Mouse (Mus musculus): Measurements from ENCODE around the gene Fam3c. TPM values are rescaled to one million over a fixed set of nuclear protein-coding genes. Genes with fewer than 3 reads are reported as not detected.

The Fam3c gene
- polyA plus RNA-seq, 1 experiment: 3.9 TPM

- TF ChIP-seq POLR2A (IDR thresholded peaks at IDR 0.05; ENCODE audit: control insufficient read depth, extremely low read depth, insufficient read depth, low read length, poor library complexity) (no peak), CTCF (IDR thresholded peaks at IDR 0.05; ENCODE audit: borderline replicate concordance, control insufficient read depth, extremely low read depth, insufficient read depth, low read length, poor library complexity) (no peak)
- H3K27me3 ChIP-seq (ENCODE audit: control insufficient read depth, insufficient read depth, low read length): no peaks in the 10 kb centered on the region; the same call in 1 of the 2 replicates
- H3K36me3 ChIP-seq (ENCODE audit: control insufficient read depth, insufficient read depth, low read length): no peaks in the 10 kb centered on the region
- 91% methylated on average over 8 of the region's 8 CpGs for WGBS
- H3K4me3 ChIP-seq (ENCODE audit: control insufficient read depth, insufficient read depth, low read length): no peak overlapping the region
- no peak for DNase-seq
- H3K27ac ChIP-seq (ENCODE audit: control insufficient read depth, insufficient read depth, low read length): no peak overlapping the region
- H3K4me1 ChIP-seq (replicated peaks; ENCODE audit: control insufficient read depth, insufficient read depth, low read length): no peaks in the 10 kb centered on the region
Measured at GRCm38 (mm10) chr6:22290790-22291189, 65.3 kb downstream of the Fam3c start.

- Histone ChIP-seq H3K4me1 (replicated peaks; ENCODE audit: control insufficient read depth, insufficient read depth, low read length) (no peaks in the 10 kb centered on the region), H3K27ac (ENCODE audit: control insufficient read depth, insufficient read depth, low read length) (no peak overlapping the region), H3K36me3 (ENCODE audit: control insufficient read depth, insufficient read depth, low read length) (no peaks in the 10 kb centered on the region), H3K27me3 (ENCODE audit: control insufficient read depth, insufficient read depth, low read length) (no peaks in the 10 kb centered on the region; the same call in 1 of the 2 replicates), H3K4me3 (ENCODE audit: control insufficient read depth, insufficient read depth, low read length) (no peak overlapping the region)
- no peak for DNase-seq
- 11% methylated on average over 21 of the region's 21 CpGs for WGBS
- TF ChIP-seq POLR2A (IDR thresholded peaks at IDR 0.05; ENCODE audit: control insufficient read depth, extremely low read depth, insufficient read depth, low read length, poor library complexity) (no peak), CTCF (IDR thresholded peaks at IDR 0.05; ENCODE audit: borderline replicate concordance, control insufficient read depth, extremely low read depth, insufficient read depth, low read length, poor library complexity) (no peak)
Measured at GRCm38 (mm10) chr6:22289461-22290021, 66.5 kb downstream of the Fam3c start.

DNA sequence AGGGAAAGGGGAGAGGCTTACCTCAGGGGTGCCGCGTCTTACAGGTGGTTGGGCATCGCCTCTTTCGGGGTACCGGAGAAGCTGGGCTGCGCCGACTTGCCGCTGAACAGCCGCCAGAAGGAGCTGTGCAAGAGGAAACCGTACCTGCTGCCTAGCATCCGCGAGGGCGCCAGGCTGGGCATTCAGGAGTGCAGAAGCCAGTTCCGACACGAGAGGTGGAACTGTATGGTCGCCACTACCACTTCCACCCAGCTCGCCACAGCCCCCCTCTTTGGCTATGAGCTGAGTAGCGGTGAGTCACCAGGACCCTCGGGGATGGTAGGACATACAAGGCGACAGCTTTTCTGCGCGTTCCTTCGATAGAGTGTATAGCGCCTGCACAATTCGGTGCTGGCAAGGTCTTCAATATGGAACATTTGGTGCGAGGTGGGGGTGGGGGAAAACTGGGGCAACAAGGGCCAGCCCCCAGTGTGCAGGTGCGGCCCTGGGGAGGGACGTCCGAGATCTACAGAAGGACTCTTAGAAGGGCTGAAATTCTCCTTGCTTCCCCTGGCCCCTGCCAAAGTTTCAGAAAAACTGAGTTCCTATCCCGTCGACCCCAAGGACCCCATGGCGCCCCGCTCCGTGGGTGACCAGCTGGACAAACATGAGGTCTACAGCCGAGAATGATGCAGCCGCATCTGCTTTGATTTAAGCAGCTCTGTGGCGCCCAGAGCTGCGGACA is 67.1 kb downstream of the Fam3c start:
- Histone ChIP-seq H3K4me3 (ENCODE audit: control insufficient read depth, insufficient read depth, low read length) (no peak overlapping the region), H3K4me1 (replicated peaks; ENCODE audit: control insufficient read depth, insufficient read depth, low read length) (no peaks in the 10 kb centered on the region), H3K36me3 (ENCODE audit: control insufficient read depth, insufficient read depth, low read length) (no peaks in the 10 kb centered on the region), H3K27me3 (ENCODE audit: control insufficient read depth, insufficient read depth, low read length) (no peaks in the 10 kb centered on the region; the same call in 1 of the 2 replicates), H3K27ac (ENCODE audit: control insufficient read depth, insufficient read depth, low read length) (no peak overlapping the region)
- TF ChIP-seq POLR2A (IDR thresholded peaks at IDR 0.05; ENCODE audit: control insufficient read depth, extremely low read depth, insufficient read depth, low read length, poor library complexity): no peak
- TF ChIP-seq CTCF (IDR thresholded peaks at IDR 0.05; ENCODE audit: borderline replicate concordance, control insufficient read depth, extremely low read depth, insufficient read depth, low read length, poor library complexity): no peak
- WGBS: 4% methylated on average over 38 of the region's 38 CpGs
- peak; percentile 16 for DNase-seq

- H3K4me1 ChIP-seq (replicated peaks; ENCODE audit: control insufficient read depth, insufficient read depth, low read length): no peaks in the 10 kb centered on the region
- H3K27me3 ChIP-seq (ENCODE audit: control insufficient read depth, insufficient read depth, low read length): no peaks in the 10 kb centered on the region; the same call in 1 of the 2 replicates
- no peak for TF ChIP-seq POLR2A (IDR thresholded peaks at IDR 0.05; ENCODE audit: control insufficient read depth, extremely low read depth, insufficient read depth, low read length, poor library complexity)
- no peak for TF ChIP-seq CTCF (IDR thresholded peaks at IDR 0.05; ENCODE audit: borderline replicate concordance, control insufficient read depth, extremely low read depth, insufficient read depth, low read length, poor library complexity)
- DNase-seq: no peak
- 14% methylated on average over 20 of the region's 20 CpGs for WGBS
- no peak within 1 kb of the TSS for H3K27ac ChIP-seq (ENCODE audit: control insufficient read depth, insufficient read depth, low read length)
- H3K36me3 ChIP-seq (ENCODE audit: control insufficient read depth, insufficient read depth, low read length): no peaks in the 10 kb centered on the region
- no peak within 1 kb of the TSS for H3K4me3 ChIP-seq (ENCODE audit: control insufficient read depth, insufficient read depth, low read length)
Measured at GRCm38 (mm10) chr6:22288004-22288736, 67.9 kb downstream of the Fam3c start, which contains the start of gene Wnt16. Gene Wnt16 (plus strand): TSS chr6:22288227.

DNA sequence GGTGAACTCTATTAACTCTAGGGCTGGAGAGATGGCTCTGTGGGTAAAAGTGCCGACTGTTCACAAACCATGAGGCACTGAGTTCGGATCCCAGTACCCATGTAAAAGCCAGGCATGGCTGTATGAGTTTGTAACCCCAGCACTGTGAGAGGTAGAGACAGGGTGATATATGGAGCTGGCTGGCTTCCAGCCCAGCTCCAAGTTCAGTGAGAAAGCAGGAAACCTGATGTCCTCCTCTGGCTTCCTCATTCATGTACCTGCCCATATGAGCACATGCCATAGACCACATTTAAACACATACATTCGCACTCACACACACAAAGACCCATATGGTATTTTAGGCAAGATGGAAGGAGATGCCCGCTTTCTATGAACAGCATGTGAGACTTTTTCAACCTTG is 73.6 kb downstream of the Fam3c start:
- 56% methylated on average over 4 of the region's 4 CpGs for WGBS
- H3K4me3 ChIP-seq (ENCODE audit: control insufficient read depth, insufficient read depth, low read length): no peak overlapping the region
- no peak overlapping the region for H3K27ac ChIP-seq (ENCODE audit: control insufficient read depth, insufficient read depth, low read length)

DNA sequence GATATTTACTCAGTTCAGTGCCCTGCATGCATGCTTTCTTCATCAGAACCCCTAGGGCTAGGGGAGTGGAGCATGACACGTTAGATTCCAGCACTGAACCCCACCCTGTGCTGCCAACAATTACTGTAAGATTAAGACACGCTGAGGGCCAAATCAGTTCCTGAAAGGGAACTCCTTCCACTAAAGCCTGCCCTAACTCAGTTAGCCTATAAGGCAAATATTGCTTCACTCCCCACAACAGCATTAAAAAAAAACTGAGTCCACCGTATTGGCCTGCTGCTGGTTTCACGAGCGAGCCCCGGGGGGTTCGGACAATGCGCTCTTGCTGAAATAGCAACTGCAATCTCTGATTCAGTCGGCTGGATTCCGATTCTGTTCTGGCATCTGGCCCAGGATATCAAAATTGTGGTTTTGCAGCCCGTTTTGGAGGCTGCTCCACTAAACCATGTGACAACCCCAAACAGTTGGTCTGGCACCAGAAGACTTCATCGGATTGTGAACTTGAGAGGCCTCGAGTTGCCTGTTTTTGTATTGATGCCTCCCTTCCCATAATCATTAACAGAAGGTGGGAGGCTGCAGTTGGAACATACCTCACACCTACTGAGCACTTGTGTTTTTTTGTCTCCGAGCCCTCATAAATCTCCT is 75.7 kb downstream of the Fam3c start:
- DNase-seq: no peak
- Histone ChIP-seq H3K27ac (ENCODE audit: control insufficient read depth, insufficient read depth, low read length) (no peak overlapping the region), H3K4me1 (replicated peaks; ENCODE audit: control insufficient read depth, insufficient read depth, low read length) (no peaks in the 10 kb centered on the region)

More for the DNA sequence above, 73.6 kb downstream of the Fam3c start:
- Histone ChIP-seq H3K27me3 (ENCODE audit: control insufficient read depth, insufficient read depth, low read length) (no peaks in the 10 kb centered on the region), H3K4me1 (replicated peaks; ENCODE audit: control insufficient read depth, insufficient read depth, low read length) (no peaks in the 10 kb centered on the region), H3K36me3 (ENCODE audit: control insufficient read depth, insufficient read depth, low read length) (no peaks in the 10 kb centered on the region)
- no peak for DNase-seq
- no peak for TF ChIP-seq CTCF (IDR thresholded peaks at IDR 0.05; ENCODE audit: borderline replicate concordance, control insufficient read depth, extremely low read depth, insufficient read depth, low read length, poor library complexity)
- TF ChIP-seq POLR2A (IDR thresholded peaks at IDR 0.05; ENCODE audit: control insufficient read depth, extremely low read depth, insufficient read depth, low read length, poor library complexity): no peak

More for the DNA sequence above, 75.7 kb downstream of the Fam3c start:
- TF ChIP-seq CTCF (IDR thresholded peaks at IDR 0.05; ENCODE audit: borderline replicate concordance, control insufficient read depth, extremely low read depth, insufficient read depth, low read length, poor library complexity): no peak
- TF ChIP-seq POLR2A (IDR thresholded peaks at IDR 0.05; ENCODE audit: control insufficient read depth, extremely low read depth, insufficient read depth, low read length, poor library complexity): no peak
- WGBS: 24% methylated on average over 14 of the region's 14 CpGs
- Histone ChIP-seq H3K27me3 (ENCODE audit: control insufficient read depth, insufficient read depth, low read length) (no peaks in the 10 kb centered on the region), H3K36me3 (ENCODE audit: control insufficient read depth, insufficient read depth, low read length) (no peaks in the 10 kb centered on the region), H3K4me3 (ENCODE audit: control insufficient read depth, insufficient read depth, low read length) (no peak overlapping the region)
